Mouse (Mus musculus) megakaryocyte, embryonic 14.5 days (primary cell): ENCODE measurements around the gene Gpsm2.

Experiments
- FLI1 ChIP-seq: IDR thresholded peaks from 2 replicates; pipeline ENCODE4 v1.6.1; 2012; ENCODE audit warnings: low read length, inconsistent platforms, mixed read lengths
- GATA1 ChIP-seq: IDR thresholded peaks from 3 replicates; pipeline ENCODE4 v1.6.1; 2012; ENCODE audit warnings: mixed read lengths, low read length, inconsistent platforms, borderline replicate concordance

- TF ChIP-seq FLI1, result no peak
- TF ChIP-seq GATA1, result no peak
These were observed 7.3 kb downstream of the Gpsm2 start for GRCm38 (mm10) chr3:108714837-108715236.
